Mouse (Mus musculus): Measurements from ENCODE around the gene Cidec. TPM values are rescaled to one million over a fixed set of nuclear protein-coding genes. Genes with fewer than 3 reads are reported as not detected.
A peak's percentile ranks its signal among the peaks of the same experiment; 100 is the strongest.

Gene Cidec
- polyA plus RNA-seq (2012; rRNA removed), result not detected in 2 replicates

DNA sequence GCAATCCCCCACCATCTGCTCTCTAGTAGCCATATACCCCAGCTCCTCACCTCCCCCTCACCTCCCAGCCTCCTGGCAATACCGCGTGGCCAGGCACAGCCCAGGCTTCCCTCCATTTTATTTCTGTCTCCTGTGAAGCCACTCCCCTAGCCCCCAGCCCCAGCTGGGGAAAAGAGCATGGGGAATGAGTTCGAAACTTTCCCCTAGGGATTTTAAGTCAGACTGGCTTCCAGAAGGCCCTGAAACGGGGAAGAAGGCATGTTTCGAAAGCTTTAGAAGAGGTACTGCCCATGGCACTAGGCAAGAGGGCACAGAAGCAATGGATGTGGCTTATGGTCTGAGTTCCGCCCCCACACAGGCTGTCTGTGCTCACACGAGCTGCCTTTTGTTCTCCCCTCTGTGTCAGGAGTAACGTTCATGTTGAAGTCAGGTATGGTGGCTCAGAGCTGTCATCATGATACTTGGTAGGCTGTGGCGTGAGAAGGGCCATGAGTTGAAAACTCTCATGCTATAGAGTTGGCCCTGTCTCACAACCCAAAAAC, at the start of gene Cidec:
Gene Cidec, minus strand, starts transcription at position 97 of the 542 bp plus-strand sequence.
- H3K4me1 ChIP-seq (ENCODE audit: control insufficient read depth, insufficient read depth, low read length), result no peaks in the 10 kb centered on the region
- no peak within 1 kb of the TSS for H3K4me3 ChIP-seq (ENCODE audit: insufficient read depth, low read length)
- H3K27ac ChIP-seq (ENCODE audit: insufficient read depth, low read length), result no peak within 1 kb of the TSS
- TF ChIP-seq CTCF (IDR thresholded peaks at IDR 0.05; ENCODE audit: extremely low read depth, insufficient read depth, low read length) (no peak), POLR2A (IDR thresholded peaks at IDR 0.05; ENCODE audit: extremely low read depth, insufficient read depth, low read length) (no peak)

DNA sequence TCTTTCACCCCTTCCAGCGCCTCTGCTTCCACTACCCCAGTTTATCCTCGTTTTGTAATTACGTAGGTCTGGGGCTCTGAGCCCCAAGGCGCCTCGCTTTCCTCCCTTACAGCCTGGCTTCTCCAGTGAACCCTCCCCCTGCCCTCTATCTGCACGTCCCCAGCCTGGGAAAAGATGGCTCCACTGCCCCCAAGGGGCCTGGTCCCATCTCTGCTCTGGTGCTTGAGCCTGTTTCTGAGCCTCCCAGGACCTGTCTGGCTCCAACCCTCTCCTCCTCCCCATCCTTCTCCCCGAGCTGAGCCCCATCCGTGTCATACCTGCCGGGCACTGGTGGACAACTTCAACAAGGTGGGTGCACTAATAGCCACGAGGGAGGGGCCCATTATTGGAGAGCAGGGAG, 48.2 kb upstream of the Cidec start:
- TF ChIP-seq CTCF (IDR thresholded peaks at IDR 0.05; ENCODE audit: extremely low read depth, insufficient read depth, low read length) (no peak), POLR2A (IDR thresholded peaks at IDR 0.05; ENCODE audit: extremely low read depth, insufficient read depth, low read length) (no peak)
- peak overlapping the region; percentile 93 for H3K4me3 ChIP-seq (ENCODE audit: insufficient read depth, low read length)
- H3K4me1 ChIP-seq (ENCODE audit: control insufficient read depth, insufficient read depth, low read length), result peaks cover 2% of the 10 kb centered on the region
- H3K27ac ChIP-seq (ENCODE audit: insufficient read depth, low read length), result peak overlapping the region; percentile 82

DNA sequence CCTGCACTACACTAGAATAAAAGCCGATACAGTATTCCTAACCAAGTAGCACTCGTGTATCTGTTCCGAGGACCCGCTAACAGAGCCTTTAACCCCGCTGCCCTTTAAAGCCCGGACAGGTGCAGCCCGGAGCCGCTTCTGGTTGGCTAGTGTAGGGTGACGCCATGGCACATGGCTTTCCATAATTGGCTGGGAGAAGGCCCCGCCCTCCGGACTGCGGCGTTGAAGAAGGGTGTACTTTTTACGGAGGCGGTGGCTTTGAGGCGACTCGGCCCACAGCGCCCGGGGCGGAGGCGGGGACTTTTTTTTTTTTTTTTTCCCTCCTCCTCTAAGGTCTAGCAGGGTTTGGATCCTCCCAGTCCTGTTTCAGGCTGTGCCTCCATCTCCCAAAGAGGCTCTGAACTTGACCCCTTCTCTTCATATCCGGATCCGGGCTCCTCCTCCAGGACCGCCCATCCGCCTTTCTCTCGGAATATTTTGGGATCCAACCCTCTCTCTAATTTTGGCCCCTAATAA, 47.6 kb upstream of the Cidec start, which contains the start of gene Creld1:
Gene Creld1, plus strand, starts transcription at position 198 of the 516 bp plus-strand sequence.
- peak within 1 kb of the TSS; percentile 87 for H3K27ac ChIP-seq (ENCODE audit: insufficient read depth, low read length)
- TF ChIP-seq CTCF (IDR thresholded peaks at IDR 0.05; ENCODE audit: extremely low read depth, insufficient read depth, low read length) (no peak), POLR2A (IDR thresholded peaks at IDR 0.05; ENCODE audit: extremely low read depth, insufficient read depth, low read length) (peak; percentile 50; the same call in 1 of the 2 replicates)
- H3K4me3 ChIP-seq (ENCODE audit: insufficient read depth, low read length), result peak within 1 kb of the TSS; percentile 93
- H3K4me1 ChIP-seq (ENCODE audit: control insufficient read depth, insufficient read depth, low read length), result peaks cover 2% of the 10 kb centered on the region

DNA sequence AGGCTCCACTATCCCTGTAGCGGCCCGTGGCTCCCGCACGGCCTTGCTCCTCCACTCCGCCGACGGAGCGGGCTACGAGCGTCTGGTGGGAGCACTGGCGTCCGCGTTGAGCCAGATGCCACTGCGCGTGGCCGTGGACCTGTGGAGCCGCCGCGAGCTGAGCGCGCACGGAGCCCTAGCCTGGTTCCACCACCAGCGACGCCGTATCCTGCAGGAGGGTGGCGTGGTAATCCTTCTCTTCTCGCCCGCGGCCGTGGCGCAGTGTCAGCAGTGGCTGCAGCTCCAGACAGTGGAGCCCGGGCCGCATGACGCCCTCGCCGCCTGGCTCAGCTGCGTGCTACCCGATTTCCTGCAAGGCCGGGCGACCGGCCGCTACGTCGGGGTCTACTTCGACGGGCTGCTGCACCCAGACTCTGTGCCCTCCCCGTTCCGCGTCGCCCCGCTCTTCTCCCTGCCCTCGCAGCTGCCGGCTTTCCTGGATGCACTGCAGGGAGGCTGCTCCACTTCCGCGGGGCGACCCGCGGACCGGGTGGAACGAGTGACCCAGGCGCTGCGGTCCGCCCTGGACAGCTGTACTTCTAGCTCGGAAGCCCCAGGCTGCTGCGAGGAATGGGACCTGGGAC, 47.0 kb upstream of the Cidec start:
- H3K27ac ChIP-seq (ENCODE audit: insufficient read depth, low read length), result peak overlapping the region; percentile 87
- TF ChIP-seq CTCF (IDR thresholded peaks at IDR 0.05; ENCODE audit: extremely low read depth, insufficient read depth, low read length) (no peak), POLR2A (IDR thresholded peaks at IDR 0.05; ENCODE audit: extremely low read depth, insufficient read depth, low read length) (no peak)
- H3K4me3 ChIP-seq (ENCODE audit: insufficient read depth, low read length), result peak overlapping the region; percentile 93
- peaks cover 2% of the 10 kb centered on the region for H3K4me1 ChIP-seq (ENCODE audit: control insufficient read depth, insufficient read depth, low read length)

DNA sequence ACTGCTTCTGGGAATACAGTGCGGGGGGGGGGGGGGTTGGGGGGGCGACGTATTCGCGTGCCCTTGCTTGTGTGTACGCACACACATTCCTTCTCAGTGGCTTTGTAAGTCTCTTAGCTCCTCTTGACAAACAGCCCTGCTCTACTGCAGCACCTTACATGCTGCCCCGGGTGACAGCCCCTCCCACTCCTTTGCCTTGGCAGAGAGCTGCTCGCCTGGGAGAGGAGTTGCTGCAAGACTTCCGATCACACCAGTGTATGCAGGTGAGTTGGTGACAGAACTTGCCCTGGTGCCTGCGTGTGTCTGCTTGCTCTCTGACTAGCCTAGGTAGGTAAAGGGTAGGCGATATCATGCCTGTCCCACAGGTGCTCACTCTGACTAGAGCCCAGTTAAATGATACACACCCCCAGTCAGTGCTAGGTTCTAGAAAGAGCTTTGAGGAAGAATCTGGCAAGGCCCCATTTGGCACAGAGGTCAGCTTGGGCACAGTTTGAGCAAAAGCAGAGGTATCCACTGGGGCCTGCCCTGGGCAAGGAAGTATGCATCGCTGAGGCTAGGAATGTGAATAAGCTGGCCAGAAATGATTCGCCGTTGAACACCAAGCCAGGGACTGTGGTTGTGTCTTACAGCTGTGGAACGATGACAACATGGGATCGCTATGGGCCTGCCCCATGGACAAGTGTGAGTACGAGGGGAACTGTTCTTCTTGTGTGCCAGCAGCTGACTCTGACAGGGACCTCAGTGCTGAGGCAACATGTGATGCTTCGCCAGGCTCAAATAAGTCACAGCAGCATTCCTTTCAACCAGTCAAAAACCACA, 45.2 kb upstream of the Cidec start:
- Histone ChIP-seq H3K4me1 (ENCODE audit: control insufficient read depth, insufficient read depth, low read length) (no peaks in the 10 kb centered on the region; the same call in 1 of the 2 replicates), H3K4me3 (ENCODE audit: insufficient read depth, low read length) (no peak overlapping the region), H3K27ac (ENCODE audit: insufficient read depth, low read length) (no peak overlapping the region)
- TF ChIP-seq POLR2A (IDR thresholded peaks at IDR 0.05; ENCODE audit: extremely low read depth, insufficient read depth, low read length) (no peak), CTCF (IDR thresholded peaks at IDR 0.05; ENCODE audit: extremely low read depth, insufficient read depth, low read length) (no peak)

DNA sequence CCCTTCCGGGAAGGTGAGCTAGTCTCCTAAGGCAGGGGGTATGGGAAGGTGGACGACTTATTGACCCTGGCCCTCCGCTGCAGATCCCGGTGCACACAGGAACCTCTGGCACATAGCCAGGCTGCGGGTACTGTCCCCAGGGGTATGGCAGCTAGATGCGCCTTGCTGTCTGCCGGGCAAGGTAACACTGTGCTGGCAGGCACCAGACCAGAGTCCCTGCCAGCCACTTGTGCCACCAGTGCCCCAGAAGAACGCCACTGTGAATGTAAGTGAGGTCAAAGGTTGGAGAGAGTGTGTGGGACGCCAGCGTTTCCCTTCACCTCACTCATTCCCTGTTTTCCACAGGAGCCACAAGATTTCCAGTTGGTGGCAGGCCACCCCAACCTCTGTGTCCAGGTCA, 43.3 kb upstream of the Cidec start:
- no peak for TF ChIP-seq POLR2A (IDR thresholded peaks at IDR 0.05; ENCODE audit: extremely low read depth, insufficient read depth, low read length)
- TF ChIP-seq CTCF (IDR thresholded peaks at IDR 0.05; ENCODE audit: extremely low read depth, insufficient read depth, low read length), result no peak
- Histone ChIP-seq H3K4me1 (ENCODE audit: control insufficient read depth, insufficient read depth, low read length) (no peaks in the 10 kb centered on the region), H3K27ac (ENCODE audit: insufficient read depth, low read length) (no peak overlapping the region), H3K4me3 (ENCODE audit: insufficient read depth, low read length) (no peak overlapping the region)

DNA sequence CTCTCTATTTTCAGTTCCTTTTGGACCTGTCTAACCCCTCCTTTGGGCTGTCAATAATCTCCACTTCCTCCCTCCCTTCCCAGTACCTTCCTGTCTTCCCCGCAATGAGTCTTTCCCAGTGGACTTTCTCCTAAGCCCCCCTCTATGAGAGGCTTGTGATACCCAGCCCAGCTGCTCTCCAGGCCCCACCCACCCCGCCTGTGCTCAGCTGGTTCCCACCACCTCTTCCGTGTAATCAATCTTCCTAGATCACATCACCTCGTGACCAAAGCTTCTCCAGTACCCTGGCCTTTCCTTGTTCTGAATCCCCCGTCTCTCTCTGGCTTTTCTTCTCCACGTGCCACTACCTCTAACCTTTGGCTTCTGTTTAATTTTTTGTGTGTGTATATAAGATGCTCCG, 41.8 kb upstream of the Cidec start:
- no peak for TF ChIP-seq POLR2A (IDR thresholded peaks at IDR 0.05; ENCODE audit: extremely low read depth, insufficient read depth, low read length)
- no peak for TF ChIP-seq CTCF (IDR thresholded peaks at IDR 0.05; ENCODE audit: extremely low read depth, insufficient read depth, low read length)
- Histone ChIP-seq H3K4me1 (ENCODE audit: control insufficient read depth, insufficient read depth, low read length) (no peaks in the 10 kb centered on the region), H3K27ac (ENCODE audit: insufficient read depth, low read length) (no peak overlapping the region), H3K4me3 (ENCODE audit: insufficient read depth, low read length) (no peak overlapping the region)

DNA sequence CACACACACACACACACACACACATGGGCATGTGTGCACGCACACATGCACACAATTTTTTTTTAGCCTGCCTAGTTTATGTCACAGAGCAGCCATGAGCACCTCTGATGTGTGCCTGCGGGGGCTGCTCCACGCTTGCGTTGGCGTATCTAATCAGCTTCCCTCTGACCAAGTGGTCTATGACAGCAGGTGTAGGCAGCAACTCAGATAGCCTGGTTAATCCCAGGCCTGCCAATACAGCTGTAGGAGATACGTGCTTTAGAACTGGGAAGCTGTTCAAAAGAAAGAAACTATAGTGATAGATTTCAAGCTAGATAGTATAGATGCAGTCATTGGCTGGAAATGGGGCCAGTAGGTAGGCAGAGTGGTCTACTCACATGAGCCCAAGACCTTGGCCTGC, 38.2 kb upstream of the Cidec start:
- no peak for TF ChIP-seq CTCF (IDR thresholded peaks at IDR 0.05; ENCODE audit: extremely low read depth, insufficient read depth, low read length)
- TF ChIP-seq POLR2A (IDR thresholded peaks at IDR 0.05; ENCODE audit: extremely low read depth, insufficient read depth, low read length), result no peak
- Histone ChIP-seq H3K4me3 (ENCODE audit: insufficient read depth, low read length) (no peak overlapping the region), H3K27ac (ENCODE audit: insufficient read depth, low read length) (no peak overlapping the region), H3K4me1 (ENCODE audit: control insufficient read depth, insufficient read depth, low read length) (no peaks in the 10 kb centered on the region)

DNA sequence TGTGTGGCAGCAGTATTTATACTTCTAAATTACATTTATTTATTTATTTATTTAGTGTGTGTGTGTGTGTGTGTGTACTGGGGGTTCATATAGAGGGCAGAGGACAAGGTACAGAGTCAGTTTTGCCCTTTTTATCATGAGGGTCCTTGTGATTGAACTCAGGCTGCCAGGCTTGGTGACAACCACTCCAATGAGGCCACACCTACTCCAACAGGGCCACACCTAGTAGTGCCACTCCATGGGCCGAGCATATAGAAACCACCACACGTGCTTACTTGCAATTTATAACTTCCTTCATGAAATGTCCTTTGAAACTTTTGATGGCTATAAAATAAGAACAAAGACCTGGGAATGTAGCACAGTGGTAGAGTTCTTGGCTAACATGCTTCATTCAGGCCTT, 37.7 kb upstream of the Cidec start:
- H3K4me3 ChIP-seq (ENCODE audit: insufficient read depth, low read length), result no peak overlapping the region
- no peak overlapping the region for H3K27ac ChIP-seq (ENCODE audit: insufficient read depth, low read length)
- H3K4me1 ChIP-seq (ENCODE audit: control insufficient read depth, insufficient read depth, low read length), result no peaks in the 10 kb centered on the region
- no peak for TF ChIP-seq CTCF (IDR thresholded peaks at IDR 0.05; ENCODE audit: extremely low read depth, insufficient read depth, low read length)
- no peak for TF ChIP-seq POLR2A (IDR thresholded peaks at IDR 0.05; ENCODE audit: extremely low read depth, insufficient read depth, low read length)
